Mouse (Mus musculus) urinary bladder, adult 2 months (tissue): ENCODE results near the gene Zfp384. TPM values are rescaled to one million over a fixed set of nuclear protein-coding genes. Genes with fewer than 3 reads are reported as not detected.

Experiments used
- DNase-seq: peaks from one replicate; pipeline ENCODE4 v3.0.0; 2022; ENCODE audit warnings: low spot score
- polyA plus RNA-seq: library from polyadenylated mRNA; depleted of rRNA; stranded (reverse); fragments of >200 nt; gene quantifications from 2 replicates; pipeline ENCODE4 v1.2.3, GENCODE M21; 2012; rRNA removed

Zfp384 gene
- polyA plus RNA-seq, 1 experiment = 43.1 TPM

- no peak for DNase-seq
Measured at GRCm38 (mm10) chr6:125082801-125083386, 73.9 kb downstream of the Zfp384 start.

- no peak for DNase-seq
Measured at GRCm38 (mm10) chr6:125084424-125084823, 75.5 kb downstream of the Zfp384 start.

Other genes starting within 250 kb of the Zfp384 start
- 20.8 and 23.4 TPM in 2 replicates for gene Eno2, start 239.5 kb upstream of the Zfp384 start, polyA plus RNA-seq
- 1.2 and 1.4 TPM in 2 replicates for gene Lrrc23, start 229.4 kb upstream of the Zfp384 start, polyA plus RNA-seq
- 22.3 and 24.4 TPM in 2 replicates for gene Spsb2, start 200.5 kb upstream of the Zfp384 start, polyA plus RNA-seq
- gene Tpi1, start 194.8 kb upstream of the Zfp384 start, polyA plus RNA-seq = 322 and 324 TPM in 2 replicates
- 68.8 and 73.6 TPM in 2 replicates for gene Usp5, start 179.7 kb upstream of the Zfp384 start, polyA plus RNA-seq
- gene Cdca3, start 179.6 kb upstream of the Zfp384 start, polyA plus RNA-seq = 5.0 and 5.5 TPM in 2 replicates
- gene Gnb3, start 168.9 kb upstream of the Zfp384 start, polyA plus RNA-seq = 0.21 and 0.32 TPM in 2 replicates
- gene P3h3, start 151.4 kb upstream of the Zfp384 start, polyA plus RNA-seq = 74.5 and 82.9 TPM in 2 replicates
- gene Gpr162, start 145.2 kb upstream of the Zfp384 start, polyA plus RNA-seq = 0.94 and 0.99 TPM in 2 replicates
- 1.3 and 2.1 TPM in 2 replicates for gene Cd4, start 120.9 kb upstream of the Zfp384 start, polyA plus RNA-seq
- 1.3 and 1.9 TPM in 2 replicates for gene Lag3, start 97.4 kb upstream of the Zfp384 start, polyA plus RNA-seq
- gene Ptms, start 89.0 kb upstream of the Zfp384 start, polyA plus RNA-seq = 807 and 1,011 TPM in 2 replicates
- 273 and 291 TPM in 2 replicates for gene Mlf2, start 77.8 kb upstream of the Zfp384 start, polyA plus RNA-seq
- gene Cops7a, start 43.6 kb upstream of the Zfp384 start, polyA plus RNA-seq = 162 and 183 TPM in 2 replicates
- gene Pianp, start 12.5 kb upstream of the Zfp384 start, polyA plus RNA-seq = 19.3 and 24.4 TPM in 2 replicates
- 88.6 and 113 TPM in 2 replicates for gene Ing4, start 30.6 kb downstream of the Zfp384 start, polyA plus RNA-seq
- 23.5 and 24.7 TPM in 2 replicates for gene Acrbp, start 40.5 kb downstream of the Zfp384 start, polyA plus RNA-seq
- 2.9 and 4.2 TPM in 2 replicates for gene Lpar5, start 58.8 kb downstream of the Zfp384 start, polyA plus RNA-seq
- 43.1 and 78.9 TPM in 2 replicates for gene Chd4, start 86.8 kb downstream of the Zfp384 start, polyA plus RNA-seq
- 23.1 TPM in 2 replicates for gene Nop2, start 122.8 kb downstream of the Zfp384 start, polyA plus RNA-seq
- gene Iffo1, start 136.1 kb downstream of the Zfp384 start, polyA plus RNA-seq = 28.6 and 29.0 TPM in 2 replicates
- gene Gapdh, start 157.3 kb downstream of the Zfp384 start, polyA plus RNA-seq = 2,278 and 2,316 TPM in 2 replicates
- 17.3 and 24.3 TPM in 2 replicates for gene Ncapd2, start 182.6 kb downstream of the Zfp384 start, polyA plus RNA-seq
- 69.8 and 72.9 TPM in 2 replicates for gene Mrpl51, start 182.7 kb downstream of the Zfp384 start, polyA plus RNA-seq
- gene Vamp1, start 206.4 kb downstream of the Zfp384 start, polyA plus RNA-seq = 29.0 and 37.2 TPM in 2 replicates
- 16.6 and 19.7 TPM in 2 replicates for gene Tapbpl, start 222.7 kb downstream of the Zfp384 start, polyA plus RNA-seq
- 0.59 and 0.83 TPM in 2 replicates for gene Cd27, start 227.9 kb downstream of the Zfp384 start, polyA plus RNA-seq